Mouse (Mus musculus): Measurements from ENCODE around the gene Ovca2. TPM values are rescaled to one million over a fixed set of nuclear protein-coding genes. Genes with fewer than 3 reads are reported as not detected.
A peak's percentile ranks its signal among the peaks of the same experiment; 100 is the strongest.

The Ovca2 gene
- total RNA-seq, 2 experiments from 2014 or later: 16.0 to 17.4 TPM

DNA sequence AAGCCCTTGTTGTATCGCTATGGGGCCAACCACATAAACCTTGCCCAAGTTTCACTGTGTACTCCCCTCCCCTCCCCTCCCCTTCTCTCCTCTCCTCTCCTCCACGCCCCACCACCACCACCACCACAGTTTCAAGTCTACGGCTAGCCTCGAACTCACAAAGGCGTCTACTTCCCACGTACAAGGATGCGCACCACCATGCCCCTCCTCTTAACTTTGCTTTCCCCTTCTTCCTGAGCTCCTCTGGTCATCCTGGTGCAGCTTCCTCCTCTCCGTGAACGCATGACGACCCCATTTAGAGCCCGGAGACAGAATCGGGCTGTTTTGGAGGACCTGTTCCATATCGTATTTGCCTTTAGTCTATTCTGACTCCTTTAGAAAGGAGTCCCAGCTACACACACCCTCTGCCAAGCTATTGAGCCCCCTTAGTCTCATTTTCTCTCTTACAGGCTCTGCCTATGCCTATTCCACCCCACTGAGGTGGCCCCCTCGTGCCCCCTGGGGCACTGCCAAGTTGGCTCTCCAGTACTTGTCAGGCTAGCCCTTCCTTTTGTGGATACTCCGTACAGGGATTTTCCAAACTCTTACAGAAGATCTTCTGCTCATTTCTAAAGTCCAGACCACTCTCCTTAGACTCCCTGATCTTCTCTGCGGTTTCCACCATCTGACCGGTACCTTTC is 7.3 kb downstream of the Ovca2 start:
- DNase-seq (ENCODE audit: low spot score in 2 of 2): no peak

- peak; percentile 68 to 82 for DNase-seq (ENCODE audit: low spot score in 2 of 2)
Measured at GRCm38 (mm10) chr11:75170136-75170751, 8.4 kb downstream of the Ovca2 start.

- no peak for DNase-seq (ENCODE audit: low spot score in 2 of 2)
Measured at GRCm38 (mm10) chr11:75169405-75170080, 9.1 kb downstream of the Ovca2 start, which contains the start of gene Hic1. Hic1 (minus strand) TSS chr11:75169519.

DNA sequence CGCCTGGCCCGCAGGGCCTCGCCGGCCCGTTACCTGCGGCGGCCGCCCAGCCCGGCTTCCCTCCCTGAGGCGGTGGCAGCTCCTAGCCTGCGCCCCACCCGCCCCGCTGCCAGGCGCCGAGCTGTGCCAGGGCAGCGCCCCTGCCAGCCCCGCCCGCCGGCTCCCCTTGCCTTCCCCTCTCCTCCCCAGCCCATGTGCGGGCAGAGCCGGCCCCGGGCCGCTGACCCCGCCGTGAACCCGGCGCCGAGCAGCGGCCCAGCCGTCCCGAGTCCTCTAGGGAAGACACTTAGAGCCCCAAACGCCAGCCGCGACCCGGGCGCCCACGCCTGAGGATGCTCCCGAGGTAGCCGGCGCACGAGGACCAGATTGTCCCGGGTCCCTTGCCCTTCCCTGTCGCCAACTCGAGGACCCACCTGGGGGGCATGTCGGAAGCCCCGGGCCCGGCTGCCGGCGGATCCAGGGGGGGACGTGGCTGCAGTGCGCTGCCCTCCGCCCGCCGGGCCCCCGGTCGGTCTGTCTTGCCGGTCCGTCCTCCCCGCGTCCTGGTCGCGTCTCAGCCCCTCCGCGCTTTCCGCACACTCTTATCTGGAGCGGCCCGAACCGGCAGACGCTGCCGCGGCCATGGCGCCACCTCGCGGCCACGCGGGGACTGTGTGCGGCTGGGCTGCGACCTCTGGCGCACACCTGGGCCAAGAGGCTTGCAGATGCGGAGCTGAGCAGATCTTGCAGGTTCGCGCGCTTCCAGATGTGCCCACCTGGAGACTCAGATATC is 9.9 kb downstream of the Ovca2 start:
- DNase-seq (ENCODE audit: low spot score in 2 of 2): peak; percentile 72 to 78

DNA sequence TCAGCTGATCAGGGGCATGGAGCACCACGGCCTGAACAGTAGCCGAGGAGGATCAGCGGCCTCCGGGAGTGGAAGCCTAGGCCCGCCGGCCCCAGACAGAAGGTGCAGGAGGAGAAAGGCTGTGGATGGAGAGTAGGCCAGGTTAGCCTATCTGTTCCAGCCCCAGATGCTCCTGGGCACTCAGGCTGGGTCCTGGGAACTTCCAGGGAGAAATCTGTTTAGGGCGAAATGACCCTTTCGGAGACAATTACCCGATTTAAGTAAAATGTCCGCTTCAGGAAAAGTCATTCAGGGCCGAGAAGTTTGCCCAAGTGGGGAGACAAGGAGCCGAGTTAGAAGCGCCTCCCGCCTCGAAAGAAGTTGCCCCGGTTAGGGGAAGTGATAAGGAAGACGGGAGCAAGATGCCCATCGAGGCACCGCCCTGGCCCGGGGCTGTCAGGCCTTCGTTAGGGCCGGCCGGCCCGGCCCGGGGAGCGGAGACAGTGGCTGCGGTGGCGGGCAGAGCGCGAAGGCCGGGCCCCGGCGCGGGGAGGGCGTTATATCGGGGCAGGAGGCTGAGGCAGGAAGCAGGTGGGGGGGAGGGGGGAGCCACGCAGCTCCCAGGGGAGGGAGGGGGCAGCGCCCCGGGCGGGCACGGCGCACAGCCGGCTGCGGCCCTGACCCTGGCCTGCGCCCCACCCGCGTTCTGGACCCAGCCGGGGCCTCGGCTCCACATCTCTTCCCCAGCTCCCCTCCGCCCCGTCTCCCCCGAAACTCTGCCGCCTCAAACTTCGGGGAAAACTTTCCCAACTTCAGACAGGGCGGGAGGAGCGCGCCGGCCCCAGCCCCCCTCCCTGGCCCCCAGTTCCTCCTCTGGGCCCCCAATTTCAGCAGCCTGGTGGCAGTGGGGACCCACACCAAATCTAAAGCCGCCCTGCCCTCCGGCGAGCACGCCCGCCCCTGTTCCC is 10.7 kb downstream of the Ovca2 start:
- DNase-seq (ENCODE audit: low spot score in 2 of 2): peak in 1 of 2 experiments; percentile 4

DNA sequence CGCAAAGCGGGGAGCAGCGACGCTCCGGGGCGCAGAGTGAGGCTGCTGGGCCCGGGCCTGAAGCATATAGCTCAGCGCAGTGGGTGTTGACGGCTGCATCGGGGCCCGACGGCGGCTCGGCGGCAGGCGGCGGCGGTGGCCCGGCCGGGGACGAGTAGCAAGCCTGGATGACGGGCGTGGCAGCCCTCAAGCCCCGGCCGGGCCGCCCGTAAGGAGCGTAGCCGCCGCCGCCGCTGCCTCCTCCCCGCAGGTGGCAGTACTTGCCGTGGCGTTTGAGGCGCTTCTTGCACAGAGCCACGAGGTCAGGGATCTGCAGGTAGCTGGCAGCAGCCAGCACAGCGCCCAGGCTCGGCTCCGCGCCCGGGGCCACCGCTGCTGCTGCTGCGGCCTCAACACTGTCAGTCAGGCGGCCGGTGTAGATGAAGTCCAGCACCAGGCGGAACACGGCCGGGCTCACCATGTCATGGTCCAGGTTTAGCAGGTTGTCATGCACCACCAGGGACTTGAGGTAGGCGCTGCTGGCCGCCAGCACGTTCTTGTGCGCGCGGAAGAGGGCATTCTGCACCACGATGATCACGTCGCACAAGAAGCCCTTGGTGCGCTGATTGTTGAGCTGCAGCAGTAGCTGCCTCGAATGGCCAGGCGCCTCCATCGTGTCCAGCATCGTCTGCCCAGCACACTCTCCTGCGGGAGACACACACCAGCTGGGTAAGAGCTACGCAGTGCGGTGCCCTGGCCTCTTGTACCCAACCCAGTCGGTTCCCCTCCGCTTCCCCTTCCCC is 11.6 kb downstream of the Ovca2 start:
- DNase-seq (ENCODE audit: low spot score in 2 of 2): no peak

GRCm38 (mm10) chr11:75166193-75166842 is 12.3 kb downstream of the Ovca2 start:
- DNase-seq (ENCODE audit: low spot score in 2 of 2): no peak

GRCm38 (mm10) chr11:75165441-75166192 is 13.0 kb downstream of the Ovca2 start:
- peak; percentile 63 for DNase-seq (ENCODE audit: low spot score in 2 of 2)

DNA sequence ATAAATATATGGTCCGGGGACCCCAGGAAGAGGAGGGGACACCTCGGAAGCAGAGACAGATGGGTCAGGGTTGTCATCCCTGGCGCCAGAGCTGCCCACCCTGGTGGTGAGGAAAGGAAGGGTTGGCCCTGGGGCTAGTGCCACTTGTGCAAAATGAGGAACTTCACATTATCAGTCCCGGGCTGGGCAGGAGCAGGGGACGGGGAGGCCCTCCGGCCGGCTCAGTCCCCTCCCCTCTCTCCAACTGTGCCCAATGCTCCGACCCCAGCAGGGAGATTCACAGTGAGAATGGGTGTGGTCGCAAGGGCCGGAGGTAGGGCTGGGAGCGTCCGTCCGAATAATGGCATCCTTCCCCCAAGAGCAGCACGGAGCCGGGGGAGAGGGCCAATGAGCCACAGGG is 13.9 kb downstream of the Ovca2 start:
- no peak for DNase-seq (ENCODE audit: low spot score in 2 of 2)

DNA sequence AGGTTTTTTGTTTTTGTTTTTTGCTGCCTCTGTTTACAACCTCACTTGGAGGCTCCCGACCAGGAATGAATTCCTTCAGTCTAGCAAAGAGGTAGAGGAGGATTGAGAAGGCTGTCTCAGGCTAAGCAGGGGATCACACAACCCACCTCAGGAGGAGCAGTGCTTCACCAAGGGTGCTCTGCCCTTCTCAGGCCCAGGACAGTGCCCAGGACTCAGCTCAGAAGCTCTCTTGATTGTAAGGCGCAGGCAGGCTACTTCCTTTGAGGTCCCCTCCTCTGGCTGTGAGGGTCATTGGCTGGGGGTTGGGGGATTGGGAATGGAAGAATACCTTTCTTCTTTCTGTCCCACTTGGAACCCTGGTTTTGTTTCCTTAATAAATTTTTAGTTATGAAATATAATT is 14.6 kb downstream of the Ovca2 start:
- no peak for DNase-seq (ENCODE audit: low spot score in 2 of 2)

GRCm38 (mm10) chr11:75163379-75163778 is 15.3 kb downstream of the Ovca2 start:
- no peak for DNase-seq (ENCODE audit: low spot score in 2 of 2)

- no peak for DNase-seq (ENCODE audit: low spot score in 2 of 2)
Measured at GRCm38 (mm10) chr11:75162591-75163080, 16.0 kb downstream of the Ovca2 start.

DNA sequence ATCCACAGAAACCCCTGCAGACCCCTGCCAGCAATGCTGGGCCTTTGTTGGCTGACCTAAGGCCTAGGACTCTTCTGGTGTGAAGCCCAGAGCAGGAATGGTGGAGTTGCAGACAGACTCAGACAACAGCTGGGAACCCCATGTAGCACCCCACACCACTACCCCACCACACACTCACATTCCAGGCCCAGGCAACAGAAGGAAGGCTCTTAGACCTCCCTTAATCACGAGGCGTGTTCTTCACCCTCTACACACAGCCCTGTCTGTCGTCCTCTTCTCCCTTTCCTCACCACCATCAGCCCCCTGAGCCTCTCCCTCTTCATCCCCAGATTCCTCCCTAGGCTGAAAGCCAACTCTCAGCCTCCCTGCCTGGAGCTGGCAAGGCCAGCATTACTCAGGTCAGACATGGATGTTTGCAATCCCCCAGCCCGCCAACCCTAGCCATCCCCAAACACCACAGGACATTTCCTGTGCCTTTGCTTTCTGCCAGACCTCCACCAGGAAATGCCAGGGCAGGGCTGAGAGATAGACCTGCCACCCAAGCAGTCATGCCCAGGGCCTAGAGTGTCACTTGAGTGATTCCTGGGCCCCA is 17.1 kb downstream of the Ovca2 start:
- no peak for DNase-seq (ENCODE audit: low spot score in 2 of 2)

DNA sequence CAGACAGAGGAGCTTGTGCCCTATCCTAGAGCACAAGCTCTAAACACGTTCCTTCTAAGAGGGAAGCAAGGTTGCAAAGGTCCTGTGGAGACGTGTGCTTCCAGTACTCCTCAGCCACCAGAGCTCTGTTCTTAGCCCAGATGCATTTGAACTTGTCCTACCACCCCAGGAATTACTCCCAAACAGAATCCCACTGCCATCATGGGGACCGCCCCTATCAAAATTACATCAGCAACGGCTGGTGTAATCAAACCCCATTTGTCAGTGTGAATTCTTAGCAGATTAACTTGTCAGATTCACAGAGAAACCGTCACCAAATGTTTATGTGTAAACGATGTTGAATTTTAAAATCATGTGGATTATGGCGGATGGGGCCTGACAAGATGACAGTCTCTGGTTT is 17.7 kb downstream of the Ovca2 start:
- DNase-seq (ENCODE audit: low spot score in 2 of 2): no peak

DNA sequence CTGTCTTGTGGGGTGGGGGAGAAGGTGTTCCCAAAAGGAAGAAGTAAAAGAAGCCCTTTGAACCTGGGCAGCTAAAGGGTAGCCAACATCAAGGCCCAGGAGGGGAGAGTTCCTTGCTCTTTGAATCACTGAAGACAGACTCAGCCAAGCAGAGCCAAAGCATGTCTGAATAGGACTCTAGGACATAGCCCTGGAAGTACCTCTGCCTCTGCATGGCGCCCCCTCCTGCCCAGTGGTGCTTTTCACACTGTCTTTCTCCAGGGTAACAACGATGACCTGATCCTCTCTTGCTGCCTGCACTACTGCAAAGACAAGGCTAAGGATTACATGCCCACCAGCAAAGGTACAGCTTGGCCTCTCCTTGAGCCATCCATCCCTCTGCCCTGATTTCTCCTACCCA is 19.1 kb downstream of the Ovca2 start:
- no peak for DNase-seq (ENCODE audit: low spot score in 2 of 2)

DNA sequence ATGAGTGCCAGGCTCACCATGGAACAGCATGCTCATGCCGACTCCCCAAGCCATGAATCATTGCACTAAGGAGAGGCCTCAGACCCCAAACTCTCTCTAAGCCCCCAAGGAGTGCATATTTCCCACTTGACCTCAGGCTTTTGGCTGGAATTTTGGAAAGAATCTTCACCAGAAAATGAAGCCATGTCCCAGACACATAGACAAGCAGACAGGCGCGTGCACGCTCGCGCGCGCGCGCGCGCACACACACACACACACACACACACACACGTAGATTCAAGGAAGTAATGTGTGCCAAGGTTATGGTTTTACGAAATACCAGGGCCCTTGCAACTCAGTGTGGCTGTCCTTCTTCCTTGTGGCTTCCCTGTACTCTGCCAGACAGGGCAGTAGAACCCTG is 20.2 kb downstream of the Ovca2 start:
- DNase-seq (ENCODE audit: low spot score in 2 of 2): no peak

- no peak for DNase-seq (ENCODE audit: low spot score in 2 of 2)
Measured at GRCm38 (mm10) chr11:75157901-75158300, 20.7 kb downstream of the Ovca2 start.

DNA sequence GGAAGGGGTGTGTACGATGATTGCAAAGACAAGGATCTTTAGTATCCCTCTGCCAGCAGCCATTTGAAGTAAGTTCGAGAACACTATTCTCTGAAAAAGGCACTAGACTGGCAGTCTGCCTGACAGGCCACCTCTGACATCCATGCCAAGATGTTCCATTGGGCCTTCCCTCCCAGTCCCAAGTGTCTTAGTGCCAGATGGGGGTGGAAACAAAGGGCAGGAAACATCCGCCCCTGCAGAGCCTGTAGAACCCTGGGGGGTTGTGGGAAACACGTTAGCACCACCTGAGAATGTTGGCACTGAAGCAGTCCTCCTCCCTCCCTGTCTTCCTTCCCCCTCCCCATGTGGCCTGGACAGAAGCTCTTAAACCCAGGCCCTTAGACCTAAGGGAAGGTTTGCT is 21.6 kb downstream of the Ovca2 start:
- DNase-seq (ENCODE audit: low spot score in 2 of 2): no peak

Measured in adrenal gland, postnatal 4 days (tissue).